Mouse (Mus musculus) G1E (cell line): ENCODE measurements at regions not wholly inside any gene's neighbourhood (a gene's known extent, or its start where the extent isn't known, plus 50 kb on each side); places are given as distances from the start of the nearest gene placed in this dataset.

ENCODE experiments used
- CTCF ChIP-seq: IDR thresholded peaks from 2 replicates; pipeline ENCODE4 v1.5.1; 2012; ENCODE audit warnings: low read depth, low read length, inconsistent platforms, mixed read lengths
- GATA1 ChIP-seq: IDR thresholded peaks from 2 replicates; pipeline ENCODE4 v1.6.1; 2012; ENCODE audit warnings: borderline replicate concordance, low read length, inconsistent platforms, mixed read lengths

- TF ChIP-seq CTCF (no peak), GATA1 (no peak)
These were observed 69.8 kb upstream of the Sash1 start for GRCm38 (mm10) chr10:8955499-8956211.
